Mouse (Mus musculus) kidney, adult 2 months (tissue): ENCODE measurements around the gene Ppp1r27.

Experiments
- CTCF ChIP-seq: fragments of 200-500 bp; conservative IDR thresholded peaks from 2 replicates; pipeline ENCODE4 v1.5.1; 2011; ENCODE audit warnings: low read depth, mild to moderate bottlenecking, control low read depth, low read length, moderate library complexity, mixed read lengths; ENCODE audit not compliant: insufficient read depth, insufficient read length
- POLR2A ChIP-seq: fragments of 200-500 bp; IDR thresholded peaks from one replicate; pipeline ENCODE4 v1.6.1; 2011; ENCODE audit warnings: low read depth, low read length, control low read depth

GRCm38 (mm10) chr11:120598990-120599549, 48.1 kb upstream of the Ppp1r27 start:
- TF ChIP-seq CTCF (no peak), POLR2A (no peak)
